Mouse (Mus musculus): ENCODE results near the gene Rnf220.

The Rnf220 gene

GRCm38 (mm10) chr4:117436995-117437660 is 59.7 kb downstream of the Rnf220 start:
- DNase-seq (ENCODE audit: low spot score), result no peak

- no peak for DNase-seq (ENCODE audit: low spot score)
Observed at GRCm38 (mm10) chr4:117434336-117434735, 62.5 kb downstream of the Rnf220 start.

- DNase-seq (ENCODE audit: low spot score), result no peak
Observed at GRCm38 (mm10) chr4:117429604-117430003, 67.2 kb downstream of the Rnf220 start.

GRCm38 (mm10) chr4:117427540-117427939 is 69.3 kb downstream of the Rnf220 start:
- no peak for DNase-seq (ENCODE audit: low spot score)

GRCm38 (mm10) chr4:117421077-117421476 is 75.8 kb downstream of the Rnf220 start:
- no peak for DNase-seq (ENCODE audit: low spot score)

- no peak for DNase-seq (ENCODE audit: low spot score)
Observed at GRCm38 (mm10) chr4:117416827-117417226, 80.0 kb downstream of the Rnf220 start.

- no peak for DNase-seq (ENCODE audit: low spot score)
Observed at GRCm38 (mm10) chr4:117410049-117410410, 86.8 kb downstream of the Rnf220 start.

- DNase-seq (ENCODE audit: low spot score), result peak; percentile 68
Observed at GRCm38 (mm10) chr4:117409144-117410048, 87.5 kb downstream of the Rnf220 start.

- DNase-seq (ENCODE audit: low spot score), result no peak
Observed at GRCm38 (mm10) chr4:117407945-117408344, 88.9 kb downstream of the Rnf220 start.

GRCm38 (mm10) chr4:117405999-117406398 is 90.9 kb downstream of the Rnf220 start:
- DNase-seq (ENCODE audit: low spot score), result no peak

- no peak for DNase-seq (ENCODE audit: low spot score)
Observed at GRCm38 (mm10) chr4:117405211-117405610, 91.6 kb downstream of the Rnf220 start.

GRCm38 (mm10) chr4:117403411-117403810 is 93.4 kb downstream of the Rnf220 start:
- DNase-seq (ENCODE audit: low spot score), result no peak

- peak; percentile 19 for DNase-seq (ENCODE audit: low spot score)
Observed at GRCm38 (mm10) chr4:117397128-117397527, 99.7 kb downstream of the Rnf220 start.

- no peak for DNase-seq (ENCODE audit: low spot score)
Observed at GRCm38 (mm10) chr4:117393027-117393426, 103.8 kb downstream of the Rnf220 start.

- DNase-seq (ENCODE audit: low spot score), result no peak
Observed at GRCm38 (mm10) chr4:117392391-117392790, 104.5 kb downstream of the Rnf220 start.

GRCm38 (mm10) chr4:117391966-117392365 is 104.9 kb downstream of the Rnf220 start:
- DNase-seq (ENCODE audit: low spot score), result no peak

- no peak for DNase-seq (ENCODE audit: low spot score)
Observed at GRCm38 (mm10) chr4:117390850-117391795, 105.7 kb downstream of the Rnf220 start.

GRCm38 (mm10) chr4:117389264-117390054 is 107.4 kb downstream of the Rnf220 start:
- DNase-seq (ENCODE audit: low spot score), result no peak

- no peak for DNase-seq (ENCODE audit: low spot score)
Observed at GRCm38 (mm10) chr4:117385247-117385646, 111.6 kb downstream of the Rnf220 start.

GRCm38 (mm10) chr4:117381846-117382245 is 115.0 kb downstream of the Rnf220 start:
- no peak for DNase-seq (ENCODE audit: low spot score)

- no peak for DNase-seq (ENCODE audit: low spot score)
Observed at GRCm38 (mm10) chr4:117380558-117380935, 116.3 kb downstream of the Rnf220 start.

Data from left cerebral cortex, adult 11 months (tissue).